Comparison of ENCODE assay signal across 24 mouse cellular contexts in genomic region chr3:61415883-61416282, GRCm38 (mm10). TPM values are rescaled to one million over a fixed set of nuclear protein-coding genes. Genes with fewer than 3 reads are reported as not detected.
DNase-seq lines count a peak whose midpoint lies in the region; ATAC-seq and TF ChIP-seq lines count a peak whose summit lies in the region.
"Had no signal": no experiment of that assay in that cellular context is flagged by ENCODE, and none has a peak within 500 bp of the region (broad histone marks: within the 10 kb centered on the region; RNA-seq: fewer than 3 reads in every experiment).

No protein-coding gene starts in this region.

- H3K4me3 ChIP-seq in hindbrain, postnatal 0 days (ENCODE audit: low read length): no peak overlapping the region
- no peak overlapping the region for H3K4me3 ChIP-seq in hindbrain, embryonic 12.5 days
- H3K4me3 ChIP-seq in midbrain, embryonic 11.5 days (ENCODE audit: low read depth, low read length): no peak overlapping the region
- H3K4me3 ChIP-seq in midbrain, embryonic 10.5 days: no peak overlapping the region
- H3K4me3 ChIP-seq: forebrain, embryonic 13.5 days; heart, embryonic 12.5 days; left cerebral cortex, adult 2 months had no signal

- no peak overlapping the region for H3K27ac ChIP-seq in hindbrain, postnatal 0 days
- H3K27ac ChIP-seq in hindbrain, embryonic 12.5 days: no peak overlapping the region
- no peak overlapping the region for H3K27ac ChIP-seq in midbrain, embryonic 11.5 days (ENCODE audit: low read depth, low read length)
- H3K27ac ChIP-seq in midbrain, embryonic 10.5 days (replicated peaks): no peak overlapping the region
- H3K27ac ChIP-seq: forebrain, embryonic 13.5 days; hindbrain, embryonic 14.5 days; kidney, postnatal 0 days; left cerebral cortex, adult 2 months; liver, embryonic 14.5 days had no signal

- no peak overlapping the region for H3K9ac ChIP-seq in hindbrain, postnatal 0 days (replicated peaks; ENCODE audit: low read length)
- no peak overlapping the region for H3K9ac ChIP-seq in hindbrain, embryonic 12.5 days
- no peak overlapping the region for H3K9ac ChIP-seq in midbrain, embryonic 11.5 days (ENCODE audit: low read length)
- H3K9ac ChIP-seq: forebrain, embryonic 13.5 days; heart, embryonic 12.5 days; hindbrain, embryonic 14.5 days; liver, embryonic 14.5 days had no signal

- no peak for DNase-seq in hindbrain, postnatal 0 days (ENCODE audit: low spot score)
- DNase-seq in midbrain, embryonic 11.5 days (ENCODE audit: low spot score, missing footprints): peak; percentile 81
- DNase-seq in midbrain, embryonic 10.5 days (ENCODE audit: low spot score): no peak
- peak; percentile 17 for DNase-seq in brain, embryonic 14.5 days (ENCODE audit: low read depth)
- no peak for DNase-seq in embryo, embryonic 10 days (ENCODE audit: low spot score)
- no peak for DNase-seq in T-cell, adult 2 months (ENCODE audit: low spot score)
- DNase-seq: cerebellum, adult 8-10 months; cerebellum, postnatal 36 days; heart, adult 11 months; kidney, adult 2 months; layer of hippocampus, adult 9-11 months; thymus, postnatal 25 days had no signal

- no peaks in the 10 kb centered on the region for H3K4me1 ChIP-seq in hindbrain, postnatal 0 days (ENCODE audit: insufficient read depth, low read length)
- H3K4me1 ChIP-seq in hindbrain, embryonic 12.5 days: peaks cover 7% of the 10 kb centered on the region; the same call in 1 of the 2 replicates
- no peaks in the 10 kb centered on the region for H3K4me1 ChIP-seq in midbrain, embryonic 11.5 days (ENCODE audit: control insufficient read depth, insufficient read depth, low read length)
- H3K4me1 ChIP-seq in midbrain, embryonic 10.5 days: no peaks in the 10 kb centered on the region; the same call in 1 of the 2 replicates
- H3K4me1 ChIP-seq: forebrain, embryonic 13.5 days; heart, embryonic 12.5 days had no signal

- H3K27me3 ChIP-seq in hindbrain, postnatal 0 days (ENCODE audit: insufficient read depth, low read length): no peaks in the 10 kb centered on the region
- H3K27me3 ChIP-seq in hindbrain, embryonic 12.5 days: no peaks in the 10 kb centered on the region
- H3K27me3 ChIP-seq in midbrain, embryonic 11.5 days (ENCODE audit: control insufficient read depth, insufficient read depth, low read length): no peaks in the 10 kb centered on the region
- H3K27me3 ChIP-seq in midbrain, embryonic 10.5 days (ENCODE audit: low read depth, poor library complexity, severe bottlenecking): no peaks in the 10 kb centered on the region
- H3K27me3 ChIP-seq: forebrain, embryonic 13.5 days; heart, embryonic 12.5 days had no signal

- peak; percentile 43; the same call in 1 of the 2 replicates for ATAC-seq in hindbrain, postnatal 0 days
- ATAC-seq in hindbrain, embryonic 12.5 days (ENCODE audit: low FRiP score): no peak
- peak; percentile 38 for ATAC-seq in midbrain, embryonic 11.5 days (ENCODE audit: low FRiP score)
- peak; percentile 80 for ATAC-seq in megakaryocyte, adult 5-6 weeks (ENCODE audit: poor library complexity, severe bottlenecking)
- ATAC-seq: forebrain, embryonic 13.5 days had no signal

- H3K36me3 ChIP-seq in hindbrain, postnatal 0 days (ENCODE audit: insufficient read depth, low read length): no peaks in the 10 kb centered on the region
- H3K36me3 ChIP-seq in hindbrain, embryonic 12.5 days: no peaks in the 10 kb centered on the region
- H3K36me3 ChIP-seq in midbrain, embryonic 11.5 days (ENCODE audit: control insufficient read depth, insufficient read depth, low read length): no peaks in the 10 kb centered on the region
- H3K36me3 ChIP-seq in midbrain, embryonic 10.5 days: no peaks in the 10 kb centered on the region
- H3K36me3 ChIP-seq: heart, embryonic 12.5 days had no signal

- no peak overlapping the region for H3K4me2 ChIP-seq in hindbrain, postnatal 0 days (ENCODE audit: low read depth, low read length)
- H3K4me2 ChIP-seq in hindbrain, embryonic 12.5 days (replicated peaks): no peak overlapping the region
- no peak overlapping the region for H3K4me2 ChIP-seq in midbrain, embryonic 11.5 days
- H3K4me2 ChIP-seq: forebrain, embryonic 13.5 days; heart, embryonic 12.5 days; hindbrain, embryonic 14.5 days had no signal

- TF ChIP-seq POLR2A in brain, embryonic 14.5 days (IDR thresholded peaks at IDR 0.05; ENCODE audit: borderline replicate concordance, extremely low read depth, insufficient read depth, insufficient read length, poor library complexity, severe bottlenecking): no peak

- 39% methylated on average over 1 of the region's 1 CpGs for WGBS in hindbrain, postnatal 0 days
- WGBS in hindbrain, embryonic 12.5 days: 67% methylated on average over 1 of the region's 1 CpGs
- WGBS in midbrain, embryonic 11.5 days: 72% methylated on average over 1 of the region's 1 CpGs
- WGBS in midbrain, embryonic 10.5 days: 69% methylated on average over 1 of the region's 1 CpGs

- H3K9me3 ChIP-seq in hindbrain, postnatal 0 days (ENCODE audit: low read length): no peaks in the 10 kb centered on the region
- H3K9me3 ChIP-seq in hindbrain, embryonic 12.5 days (replicated peaks): no peaks in the 10 kb centered on the region
- H3K9me3 ChIP-seq in midbrain, embryonic 11.5 days (ENCODE audit: control insufficient read depth, low read length): no peaks in the 10 kb centered on the region
- no peaks in the 10 kb centered on the region for H3K9me3 ChIP-seq in midbrain, embryonic 10.5 days (replicated peaks)
- H3K9me3 ChIP-seq: forebrain, embryonic 13.5 days; heart, embryonic 12.5 days had no signal

- no peak for TF ChIP-seq CTCF in hindbrain, postnatal 0 days (IDR thresholded peaks at IDR 0.05; ENCODE audit: low read depth)
- TF ChIP-seq CTCF in brain, embryonic 14.5 days (IDR thresholded peaks at IDR 0.05; ENCODE audit: borderline replicate concordance, extremely low read depth, insufficient read depth, insufficient read length): no peak

RNA-seq across cellular contexts. Expression of gene B430305J03Rik, which starts 50.1 kb away (rescaled TPM):
- total RNA-seq in hindbrain, postnatal 0 days (2014; rRNA removed): 2.0 and 3.0 TPM in 2 replicates
- not detected in 2 replicates for polyA plus RNA-seq in hindbrain, postnatal 0 days (2015; fragmentation: Nextera tagmentation; extraction: Ambion mirVana)
- not detected in 2 replicates for polyA plus RNA-seq in hindbrain, embryonic 12.5 days (2016; fragmentation: Nextera tagmentation; extraction: Ambion mirVana)
- not detected in 2 replicates for polyA plus RNA-seq in midbrain, embryonic 11.5 days (2014; fragmentation: Nextera tagmentation; extraction: Ambion mirVana)
- polyA plus RNA-seq in midbrain, embryonic 10.5 days (2016; fragmentation: Nextera tagmentation; extraction: Ambion mirVana): not detected in 2 replicates
- 0.38 and 0.68 TPM in 2 replicates for polyA plus RNA-seq in brain, embryonic 14.5 days (2012; rRNA removed)
- total RNA-seq in megakaryocyte, adult 5-6 weeks (2015): 0.25 and 0.62 TPM in 2 replicates
- total RNA-seq in megakaryocyte, adult 5-6 weeks (2017): 0.28 and 0.95 TPM in 2 replicates
- polyA plus RNA-seq: embryonic facial prominence, embryonic 14.5 days; forebrain, embryonic 13.5 days; heart, embryonic 12.5 days; hindbrain, embryonic 14.5 days; intestine, embryonic 14.5 days; kidney, postnatal 0 days; neural tube, embryonic 14.5 days; stomach, embryonic 14.5 days had no signal

RNA-seq across cellular contexts. Expression of gene Rap2b, which starts 54.4 kb away (rescaled TPM):
- total RNA-seq in hindbrain, postnatal 0 days (2014; rRNA removed): 9.9 and 10.0 TPM in 2 replicates
- 14.8 and 15.8 TPM in 2 replicates for polyA plus RNA-seq in hindbrain, postnatal 0 days (2015; fragmentation: Nextera tagmentation; extraction: Ambion mirVana)
- 15.4 and 17.8 TPM in 2 replicates for polyA plus RNA-seq in hindbrain, embryonic 12.5 days (2016; fragmentation: Nextera tagmentation; extraction: Ambion mirVana)
- polyA plus RNA-seq in midbrain, embryonic 11.5 days (2014; fragmentation: Nextera tagmentation; extraction: Ambion mirVana): 12.7 and 12.8 TPM in 2 replicates
- polyA plus RNA-seq in midbrain, embryonic 10.5 days (2016; fragmentation: Nextera tagmentation; extraction: Ambion mirVana): 9.7 and 11.6 TPM in 2 replicates
- 8.7 and 9.5 TPM in 2 replicates for polyA plus RNA-seq in brain, embryonic 14.5 days (2012; rRNA removed)
- total RNA-seq in megakaryocyte, adult 5-6 weeks (2015): 10.8 and 11.4 TPM in 2 replicates
- total RNA-seq in megakaryocyte, adult 5-6 weeks (2017): 15.0 and 19.4 TPM in 2 replicates

Comparison
In these comparisons a context has a peak if more than half of its experiments do, and no peak if none do; other contexts are left out.
1. DNase-seq: peak in midbrain, embryonic 11.5 days (single experiment) and brain, embryonic 14.5 days (single experiment); none in hindbrain, postnatal 0 days (single experiment), midbrain, embryonic 10.5 days (single experiment), embryo, embryonic 10 days (single experiment) and T-cell, adult 2 months (single experiment).